ENCODE assay signal across 7 mouse cellular contexts in genomic region chr8:61606795-61607462, GRCm38 (mm10).
DNase-seq lines count a peak whose midpoint lies in the region; ATAC-seq lines count a peak whose summit lies in the region.

No protein-coding gene starts in this region.

- H3K36me3 ChIP-seq in heart, embryonic 12.5 days: no peaks in the 10 kb centered on the region; the same call in 1 of the 2 replicates
- H3K36me3 ChIP-seq in kidney, embryonic 14.5 days (ENCODE audit: control insufficient read depth, insufficient read depth, low read length): no peaks in the 10 kb centered on the region
- H3K36me3 ChIP-seq in limb, embryonic 13.5 days: no peaks in the 10 kb centered on the region
- H3K36me3 ChIP-seq in midbrain, embryonic 13.5 days: no peaks in the 10 kb centered on the region
- H3K36me3 ChIP-seq in stomach, embryonic 16.5 days (ENCODE audit: control insufficient read depth, insufficient read depth, low read length): no peaks in the 10 kb centered on the region

- no peaks in the 10 kb centered on the region for H3K9me3 ChIP-seq in heart, embryonic 12.5 days (replicated peaks)
- H3K9me3 ChIP-seq in kidney, embryonic 14.5 days (ENCODE audit: control insufficient read depth, low read length): no peaks in the 10 kb centered on the region
- no peaks in the 10 kb centered on the region for H3K9me3 ChIP-seq in limb, embryonic 13.5 days
- H3K9me3 ChIP-seq in midbrain, embryonic 13.5 days: no peaks in the 10 kb centered on the region
- H3K9me3 ChIP-seq in stomach, embryonic 16.5 days (replicated peaks; ENCODE audit: control insufficient read depth, low read length): no peaks in the 10 kb centered on the region

- peak; percentile 73 for ATAC-seq in heart, embryonic 12.5 days (ENCODE audit: insufficient number of reproducible peaks, low FRiP score)
- ATAC-seq in kidney, embryonic 14.5 days (ENCODE audit: low FRiP score, low TSS enrichment): peak; percentile 74
- peak; percentile 81 for ATAC-seq in limb, embryonic 13.5 days (ENCODE audit: low FRiP score, low read depth)
- peak; percentile 75 for ATAC-seq in midbrain, embryonic 13.5 days
- ATAC-seq in stomach, embryonic 16.5 days (ENCODE audit: insufficient read depth, low FRiP score): peak; percentile 92

- no peak overlapping the region for H3K4me3 ChIP-seq in heart, embryonic 12.5 days
- H3K4me3 ChIP-seq in kidney, embryonic 14.5 days (ENCODE audit: low read length): no peak overlapping the region
- H3K4me3 ChIP-seq in limb, embryonic 13.5 days: peak overlapping the region; percentile 7; the same call in 1 of the 2 replicates
- H3K4me3 ChIP-seq in midbrain, embryonic 13.5 days (replicated peaks): no peak overlapping the region
- 0 out of 2 replicates have a peak overlapping the region, but pooled peaks have one; percentile 8 for H3K4me3 ChIP-seq in stomach, embryonic 16.5 days (replicated peaks; ENCODE audit: low read length)

- H3K4me1 ChIP-seq in heart, embryonic 12.5 days (replicated peaks): peaks cover 25% of the 10 kb centered on the region
- 0 out of 2 replicates have a peak, but pooled peaks cover 2% of the 10 kb centered on the region for H3K4me1 ChIP-seq in kidney, embryonic 14.5 days (ENCODE audit: control insufficient read depth, insufficient read depth, low read length)
- H3K4me1 ChIP-seq in limb, embryonic 13.5 days: peaks cover 17% of the 10 kb centered on the region
- H3K4me1 ChIP-seq in midbrain, embryonic 13.5 days (replicated peaks): peaks cover 8% of the 10 kb centered on the region
- H3K4me1 ChIP-seq in stomach, embryonic 16.5 days (ENCODE audit: control insufficient read depth, insufficient read depth, low read length): peaks cover 5% of the 10 kb centered on the region; the same call in 1 of the 2 replicates

- 21% methylated on average over 7 of the region's 8 CpGs for WGBS in heart, embryonic 12.5 days
- WGBS in kidney, embryonic 14.5 days: 15% methylated on average over 8 of the region's 8 CpGs
- 4% methylated on average over 7 of the region's 8 CpGs for WGBS in limb, embryonic 13.5 days
- 18% methylated on average over 8 of the region's 8 CpGs for WGBS in midbrain, embryonic 13.5 days
- WGBS in stomach, embryonic 16.5 days: 8% methylated on average over 8 of the region's 8 CpGs

- H3K27me3 ChIP-seq in heart, embryonic 12.5 days (replicated peaks): no peaks in the 10 kb centered on the region
- H3K27me3 ChIP-seq in kidney, embryonic 14.5 days (ENCODE audit: control insufficient read depth, insufficient read depth, low read length): no peaks in the 10 kb centered on the region
- H3K27me3 ChIP-seq in limb, embryonic 13.5 days: no peaks in the 10 kb centered on the region
- no peaks in the 10 kb centered on the region for H3K27me3 ChIP-seq in midbrain, embryonic 13.5 days
- no peaks in the 10 kb centered on the region for H3K27me3 ChIP-seq in stomach, embryonic 16.5 days (ENCODE audit: control insufficient read depth, insufficient read depth, low read length)

- peak overlapping the region; percentile 26; the same call in 1 of the 2 replicates for H3K4me2 ChIP-seq in heart, embryonic 12.5 days
- H3K4me2 ChIP-seq in kidney, embryonic 14.5 days (replicated peaks; ENCODE audit: low read depth, low read length): no peak overlapping the region
- H3K4me2 ChIP-seq in limb, embryonic 13.5 days (replicated peaks): peak overlapping the region; percentile 53
- H3K4me2 ChIP-seq in midbrain, embryonic 13.5 days (replicated peaks): peak overlapping the region; percentile 15
- peak overlapping the region; percentile 45 for H3K4me2 ChIP-seq in stomach, embryonic 16.5 days (ENCODE audit: low read depth, low read length)

- H3K27ac ChIP-seq in heart, embryonic 12.5 days (ENCODE audit: poor library complexity, severe bottlenecking): peak overlapping the region; percentile 82
- peak overlapping the region; percentile 51; the same call in 1 of the 2 replicates for H3K27ac ChIP-seq in kidney, embryonic 14.5 days (ENCODE audit: low read depth, low read length)
- peak overlapping the region; percentile 93 for H3K27ac ChIP-seq in limb, embryonic 13.5 days
- peak overlapping the region; percentile 63 for H3K27ac ChIP-seq in midbrain, embryonic 13.5 days
- H3K27ac ChIP-seq in stomach, embryonic 16.5 days (ENCODE audit: low read length): peak overlapping the region; percentile 89

- H3K9ac ChIP-seq in heart, embryonic 12.5 days: no peak overlapping the region
- no peak overlapping the region for H3K9ac ChIP-seq in kidney, embryonic 14.5 days (ENCODE audit: low read depth, low read length)
- H3K9ac ChIP-seq in limb, embryonic 13.5 days: peak overlapping the region; percentile 43; the same call in 1 of the 2 replicates
- H3K9ac ChIP-seq in midbrain, embryonic 13.5 days (replicated peaks): no peak overlapping the region
- H3K9ac ChIP-seq in stomach, embryonic 16.5 days (ENCODE audit: low read length): peak overlapping the region; percentile 56

- peak; percentile 51 to 64 for DNase-seq in adrenal gland, adult 18-20 months (ENCODE audit: low spot score in 2 of 2)
- peak; percentile 74 for DNase-seq in fibroblast of lung, adult 2 months (ENCODE audit: low read depth)

Comparison
In these comparisons a context has a peak if more than half of its experiments do, and no peak if none do; other contexts are left out.
1. H3K4me3 ChIP-seq: peak in limb, embryonic 13.5 days (single experiment) and stomach, embryonic 16.5 days (single experiment); none in heart, embryonic 12.5 days (single experiment), kidney, embryonic 14.5 days (single experiment) and midbrain, embryonic 13.5 days (single experiment).
2. H3K9ac ChIP-seq: peak in limb, embryonic 13.5 days (single experiment) and stomach, embryonic 16.5 days (single experiment); none in heart, embryonic 12.5 days (single experiment), kidney, embryonic 14.5 days (single experiment) and midbrain, embryonic 13.5 days (single experiment).
3. Peak in every context shown above with its lines, with median percentiles within 50 percentile points of each other: ATAC-seq and H3K27ac ChIP-seq.